Mouse (Mus musculus): ENCODE measurements around the gene Mdn1. TPM values are rescaled to one million over a fixed set of nuclear protein-coding genes. Genes with fewer than 3 reads are reported as not detected.

The Mdn1 gene
- 10 to 100 TPM; 28.5 to 36.7 TPM for total RNA-seq (2021)
- long read RNA-seq, partial matches to known transcripts: 1 of 5 reads
- long read RNA-seq, other reads (novel, unspliced or antisense): 4 of 5 reads

GRCm38 (mm10) chr4:32656918-32657662, at the start of gene Mdn1:
Mdn1 (plus strand) TSS chr4:32657119.
- peak; percentile 96 to 97 for DNase-seq (ENCODE audit: low spot score in 2 of 2)

GRCm38 (mm10) chr4:32615034-32615881, 41.7 kb upstream of the Mdn1 start, which contains the start of gene Casp8ap2:
Casp8ap2 (plus strand) TSS chr4:32615451.
- peak; percentile 97 to 98 for DNase-seq (ENCODE audit: low spot score in 2 of 2)

DNA sequence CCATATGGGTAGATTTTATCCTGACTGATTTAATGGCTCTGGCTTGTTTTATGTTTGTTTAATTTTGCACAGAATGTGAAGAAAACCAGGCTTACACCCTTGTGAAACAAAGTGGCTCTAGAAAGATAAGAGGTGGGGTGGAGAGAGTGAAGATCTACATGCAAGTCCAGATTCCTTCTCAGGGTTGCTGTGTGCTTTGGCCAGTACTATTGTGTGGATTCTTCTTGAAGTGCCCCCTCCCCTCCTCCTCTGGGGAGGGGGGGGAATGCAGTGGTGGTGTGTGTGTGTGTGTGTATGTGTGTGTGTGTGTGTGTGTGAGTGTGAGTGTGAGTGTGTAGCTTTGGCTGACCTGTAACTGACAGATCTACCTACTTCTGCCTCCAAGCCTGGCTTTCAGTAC, 35.3 kb upstream of the Mdn1 start:
- no peak for DNase-seq (ENCODE audit: low spot score in 2 of 2)

GRCm38 (mm10) chr4:32651669-32652068, 5.2 kb upstream of the Mdn1 start:
- DNase-seq (ENCODE audit: low spot score in 2 of 2): no peak

DNA sequence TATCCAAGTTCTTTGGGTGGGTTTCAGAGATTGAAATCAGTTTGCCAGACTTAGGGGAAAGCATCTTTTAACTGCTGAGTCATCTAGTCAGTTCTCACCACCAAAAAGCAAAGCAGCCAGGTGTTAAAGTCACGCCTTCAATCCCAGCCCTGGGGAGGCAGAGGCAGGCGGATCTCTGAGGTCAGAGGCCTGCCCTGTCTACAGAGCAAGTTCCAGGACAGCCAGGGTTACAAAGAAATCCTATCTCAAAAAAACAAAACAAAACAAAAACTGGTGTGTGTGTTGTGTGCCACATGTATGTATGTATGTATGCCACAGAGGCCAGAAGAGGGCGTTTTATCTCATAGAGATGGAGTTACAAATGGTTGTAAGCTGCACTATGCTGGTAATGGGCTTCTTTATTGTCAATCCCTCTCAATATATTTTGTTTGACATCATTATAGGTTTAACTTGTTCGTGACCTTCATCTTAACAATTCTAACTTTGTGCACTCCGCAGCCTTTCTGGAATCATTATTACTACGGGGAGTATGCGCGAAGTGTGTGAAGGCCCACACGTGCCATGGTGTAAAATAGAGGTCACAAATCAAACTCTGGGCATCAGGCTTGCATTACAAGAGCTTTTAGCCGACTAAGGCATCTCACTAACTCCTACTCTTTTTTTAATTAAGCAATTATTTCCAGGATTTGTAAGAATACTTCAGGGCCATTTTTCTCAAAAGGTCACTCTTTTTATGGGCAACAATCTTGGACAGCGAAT, 594 bp upstream of the Mdn1 start:
- no peak for DNase-seq (ENCODE audit: low spot score in 2 of 2)

DNA sequence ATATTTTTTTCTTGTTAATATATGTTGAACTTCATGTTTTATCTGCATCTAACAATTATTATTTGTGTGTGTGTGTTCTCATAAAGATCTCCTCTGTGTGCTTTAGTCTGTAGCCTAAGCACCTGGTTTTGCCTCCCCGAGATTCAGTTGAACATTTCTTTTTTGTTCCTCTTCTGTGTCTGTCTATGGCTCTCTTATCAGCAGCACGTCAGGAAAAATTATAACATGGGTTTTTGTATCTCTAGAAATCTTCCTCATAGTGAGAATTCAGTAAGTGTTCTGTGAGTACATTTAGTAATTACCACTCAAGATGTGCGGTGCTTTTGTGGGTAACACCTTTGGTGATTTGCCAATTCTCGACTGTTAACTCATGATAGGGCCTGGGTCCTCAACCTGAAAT, 8.9 kb downstream of the Mdn1 start:
- DNase-seq (ENCODE audit: low spot score in 2 of 2): no peak

GRCm38 (mm10) chr4:32668291-32668690, 11.4 kb downstream of the Mdn1 start:
- no peak for DNase-seq (ENCODE audit: low spot score in 2 of 2)

DNA sequence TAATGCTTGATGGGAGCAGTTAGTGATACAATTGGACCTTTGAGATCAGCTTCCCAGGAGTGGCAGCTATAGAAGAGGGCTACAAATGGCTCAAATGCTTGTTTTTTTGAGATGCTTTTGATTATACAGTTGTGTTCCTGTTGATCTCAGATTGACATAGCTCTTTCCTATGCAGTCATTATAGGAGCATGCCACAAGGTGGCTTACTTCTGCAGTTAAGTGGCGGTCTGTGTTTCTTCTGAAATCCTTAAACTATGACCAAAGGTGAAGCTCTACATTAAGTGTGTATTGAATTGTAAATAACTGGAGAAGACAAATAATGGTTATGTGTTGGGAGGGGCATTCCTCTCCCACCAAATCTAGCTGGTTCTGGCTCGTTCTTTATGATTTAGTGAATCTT, 12.9 kb downstream of the Mdn1 start:
- no peak for DNase-seq (ENCODE audit: low spot score in 2 of 2)

- DNase-seq (ENCODE audit: low spot score in 2 of 2): no peak
These were observed 17.1 kb downstream of the Mdn1 start for GRCm38 (mm10) chr4:32674025-32674424.

DNA sequence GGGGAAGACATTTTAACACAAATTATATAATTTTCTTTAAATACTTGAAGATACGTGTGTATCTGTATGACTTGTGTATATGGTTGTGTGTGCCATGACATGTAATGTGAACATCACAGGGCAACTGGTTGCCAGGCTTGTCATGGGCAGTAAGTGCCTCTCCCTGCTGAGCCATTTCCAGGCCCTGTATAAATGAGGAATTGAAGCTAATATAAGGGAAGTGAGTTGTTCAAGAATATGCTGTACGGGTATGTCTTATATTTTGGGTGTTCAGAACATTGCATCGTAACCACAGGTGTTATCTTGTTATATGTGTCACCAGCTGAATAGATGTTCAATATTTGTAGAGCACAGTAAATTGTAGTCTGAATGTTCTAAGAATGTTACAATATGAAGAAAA, 20.6 kb downstream of the Mdn1 start:
- no peak for DNase-seq (ENCODE audit: low spot score in 2 of 2)

DNA sequence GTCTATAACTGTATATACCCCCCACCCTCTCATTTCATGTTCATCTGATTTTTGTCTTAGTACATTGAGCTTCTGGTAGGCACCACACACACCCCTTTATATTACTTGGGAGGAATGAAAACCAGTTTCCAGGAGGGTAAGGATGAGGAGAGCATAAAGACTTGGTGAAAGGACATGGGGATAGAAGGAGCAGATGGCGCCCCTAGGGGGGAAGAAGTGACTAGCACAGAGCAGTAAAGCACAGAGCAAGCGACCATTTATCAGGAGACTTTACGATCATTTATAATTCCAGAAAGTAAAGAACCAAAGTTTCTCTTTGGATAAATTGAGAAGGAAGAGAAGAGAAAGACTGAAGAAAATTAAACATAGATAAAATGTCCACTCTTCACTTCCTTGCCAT, 23.9 kb downstream of the Mdn1 start:
- DNase-seq (ENCODE audit: low spot score in 2 of 2): no peak

- no peak for DNase-seq (ENCODE audit: low spot score in 2 of 2)
These were observed 25.6 kb downstream of the Mdn1 start for GRCm38 (mm10) chr4:32682471-32682870.

- no peak for DNase-seq (ENCODE audit: low spot score in 2 of 2)
These were observed 26.2 kb downstream of the Mdn1 start for GRCm38 (mm10) chr4:32683061-32683582.

GRCm38 (mm10) chr4:32717733-32718132, 60.8 kb downstream of the Mdn1 start:
- no peak for DNase-seq (ENCODE audit: low spot score in 2 of 2)

- no peak for DNase-seq (ENCODE audit: low spot score in 2 of 2)
These were observed 88.5 kb downstream of the Mdn1 start for GRCm38 (mm10) chr4:32745394-32745793.

DNA sequence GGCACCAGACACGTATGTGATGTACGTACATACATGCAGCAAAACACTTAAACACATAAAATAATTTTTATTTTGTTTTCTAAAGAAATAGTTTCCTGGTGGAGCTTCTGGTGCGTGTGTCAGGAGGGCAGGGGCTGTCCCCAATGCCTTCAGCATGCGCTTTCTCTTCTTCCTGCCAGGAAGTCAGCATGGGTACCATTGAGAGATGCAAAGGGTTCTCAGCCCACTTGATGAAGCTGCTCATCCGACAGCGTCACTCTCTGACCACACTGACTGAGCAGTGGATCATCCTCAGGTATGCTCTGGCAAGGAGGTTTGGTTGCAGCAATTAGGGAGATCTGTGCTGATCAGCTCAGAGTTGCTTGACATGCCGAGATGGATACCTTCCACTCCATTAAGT, 91.5 kb downstream of the Mdn1 start:
- no peak for DNase-seq (ENCODE audit: low spot score in 2 of 2)

GRCm38 (mm10) chr4:32750711-32751110, 93.8 kb downstream of the Mdn1 start:
- DNase-seq (ENCODE audit: low spot score in 2 of 2): no peak

- DNase-seq (ENCODE audit: low spot score in 2 of 2): no peak
These were observed 100.5 kb downstream of the Mdn1 start for GRCm38 (mm10) chr4:32757430-32757829.

DNA sequence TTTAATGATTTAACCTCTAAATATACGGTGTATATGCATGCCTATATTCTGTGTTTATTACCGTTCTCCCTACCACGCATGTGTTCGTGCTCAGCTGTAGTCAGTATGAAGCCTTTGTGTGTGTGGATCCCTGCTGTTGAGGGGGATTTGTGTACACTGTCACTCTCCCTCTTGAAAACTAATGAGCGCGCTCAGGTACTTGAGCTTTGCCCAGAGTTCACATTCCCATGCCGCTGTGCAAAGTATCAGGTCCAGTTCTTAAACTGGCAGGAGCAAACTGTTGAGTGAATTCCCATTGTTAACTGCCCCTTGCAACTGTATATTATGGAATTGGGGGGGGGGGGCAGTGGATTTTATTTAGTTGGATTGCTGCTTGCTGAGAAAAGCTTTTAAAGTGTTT, 110.6 kb downstream of the Mdn1 start:
- no peak for DNase-seq (ENCODE audit: low spot score in 2 of 2)

- no peak for DNase-seq (ENCODE audit: low spot score in 2 of 2)
These were observed 111.1 kb downstream of the Mdn1 start for GRCm38 (mm10) chr4:32768046-32768445.

- no peak for DNase-seq (ENCODE audit: low spot score in 2 of 2)
These were observed 113.4 kb downstream of the Mdn1 start for GRCm38 (mm10) chr4:32770284-32770810.
